Mouse (Mus musculus) midbrain, embryonic 13.5 days (tissue): ENCODE data around the gene Nkx2-2. TPM values are rescaled to one million over a fixed set of nuclear protein-coding genes. Genes with fewer than 3 reads are reported as not detected.

Source experiments
- ATAC-seq: fragments of 200-750 bp; cut with Nextera tagmentation; 2 replicates; pipeline ENCODE4 v1.8.0; 2017; ENCODE audit warnings: mild to moderate bottlenecking, moderate TSS enrichment, moderate library complexity
- H3K27ac ChIP-seq: fragments of 300-500 bp; sonication (generic); 2 replicates; pipeline ENCODE4 v1.5.1; 2015; ENCODE audit warnings: inconsistent platforms, mild to moderate bottlenecking, moderate library complexity
- H3K27me3 ChIP-seq: fragments of 300-500 bp; sonication (generic); 2 replicates; pipeline ENCODE4 v1.6.1; 2015; ENCODE audit warnings: mild to moderate bottlenecking, inconsistent platforms
- H3K36me3 ChIP-seq: fragments of 300-500 bp; sonication (generic); 2 replicates; pipeline ENCODE4 v1.6.1; 2015; ENCODE audit warnings: mild to moderate bottlenecking, inconsistent platforms
- H3K4me1 ChIP-seq: fragments of 300-500 bp; sonication (generic); replicated peaks from 2 replicates; pipeline ENCODE4 v1.6.1; 2015; ENCODE audit warnings: inconsistent platforms
- H3K4me2 ChIP-seq: fragments of 300-500 bp; sonication (generic); replicated peaks from 2 replicates; pipeline ENCODE4 v1.6.1; 2015; ENCODE audit warnings: moderate library complexity, mild to moderate bottlenecking, inconsistent platforms
- H3K4me3 ChIP-seq: fragments of 300-500 bp; sonication (generic); replicated peaks from 2 replicates; pipeline ENCODE4 v1.5.1; 2015; ENCODE audit warnings: mild to moderate bottlenecking, inconsistent platforms
- H3K9ac ChIP-seq: fragments of 300-500 bp; sonication (generic); replicated peaks from 2 replicates; pipeline ENCODE4 v1.6.1; 2015; ENCODE audit warnings: mild to moderate bottlenecking, inconsistent platforms
- H3K9me3 ChIP-seq: fragments of 300-500 bp; sonication (generic); 2 replicates; pipeline ENCODE4 v1.6.1; 2016; ENCODE audit warnings: mild to moderate bottlenecking, inconsistent platforms
- WGBS: fragments of 180-500 bp; shearing (Covaris S2); methylation state at CpG from one replicate; pipeline ENCODE4 v1.1.7; 2015; 5-methylcytosine and 5-hydroxymethylcytosine counted together
- polyA plus RNA-seq: library from polyadenylated mRNA; unstranded; fragments of >200 nt; fragmentation: Nextera tagmentation; extraction: Ambion mirVana; gene quantifications from 2 replicates; pipeline ENCODE4 v1.2.1, GENCODE M21; 2015

The Nkx2-2 gene
- polyA plus RNA-seq: 8.7 and 10.5 TPM in 2 replicates

DNA sequence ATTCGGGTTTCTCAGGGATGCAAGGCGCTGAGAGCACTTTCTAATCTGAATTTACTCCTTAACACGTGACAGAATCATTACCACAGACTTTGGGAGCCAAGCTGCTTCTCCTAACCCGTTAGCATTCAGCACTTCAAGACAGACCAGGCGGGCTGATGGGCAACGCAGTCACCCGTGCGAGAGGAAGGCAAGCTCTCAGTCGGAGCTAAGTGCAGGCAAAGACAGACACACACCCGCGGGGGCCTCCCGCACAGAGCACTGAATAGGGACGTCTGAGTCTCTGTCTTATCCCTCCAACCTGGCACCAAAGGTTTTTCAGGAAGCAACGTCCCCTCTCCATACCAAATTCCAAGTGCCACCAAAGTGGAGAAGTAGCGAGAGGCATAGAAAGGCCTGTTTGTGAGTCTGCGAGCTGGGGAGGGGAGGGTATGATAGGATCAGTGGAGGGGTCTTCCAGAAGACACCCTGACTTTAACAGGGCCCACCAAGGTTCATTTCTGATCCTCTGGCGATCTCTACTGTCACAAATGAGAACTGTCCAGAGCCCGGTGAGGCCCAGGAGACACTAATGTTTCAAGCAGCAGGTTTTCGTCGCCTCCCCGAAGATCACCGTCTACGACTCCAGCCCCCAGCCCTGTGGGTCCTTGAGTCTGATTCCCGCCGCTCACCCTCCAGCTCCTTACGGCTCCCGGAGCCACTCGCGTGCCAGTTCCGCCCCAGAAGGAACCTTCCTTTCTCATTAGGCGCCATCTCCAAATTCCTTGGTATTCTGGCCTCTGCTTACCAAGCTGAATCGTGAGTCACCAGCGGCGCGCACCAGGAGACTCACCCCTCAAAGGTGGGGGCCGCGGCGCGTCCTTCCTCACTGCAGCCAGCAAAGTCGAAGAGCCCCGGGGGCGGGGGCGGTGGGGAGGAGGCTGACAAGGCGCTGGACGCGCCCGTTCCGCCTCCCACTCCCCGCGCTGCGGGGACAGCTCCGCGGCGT, at the start of gene Nkx2-2:
Gene Nkx2-2, minus strand, starts transcription at position 973 of the 985 bp plus-strand sequence.
- ATAC-seq: peak; percentile 53
- no peaks in the 10 kb centered on the region for H3K36me3 ChIP-seq
- no peaks in the 10 kb centered on the region for H3K9me3 ChIP-seq
- H3K4me1 ChIP-seq: peaks cover 39% of the 10 kb centered on the region
- H3K9ac ChIP-seq: peak within 1 kb of the TSS; percentile 55
- peak within 1 kb of the TSS; percentile 41 for H3K4me3 ChIP-seq
- peaks cover 96% of the 10 kb centered on the region for H3K27me3 ChIP-seq
- under 1% methylated on average over 54 of the region's 54 CpGs for WGBS
- H3K4me2 ChIP-seq: peak within 1 kb of the TSS; percentile 58
- peak within 1 kb of the TSS; percentile 53 for H3K27ac ChIP-seq

DNA sequence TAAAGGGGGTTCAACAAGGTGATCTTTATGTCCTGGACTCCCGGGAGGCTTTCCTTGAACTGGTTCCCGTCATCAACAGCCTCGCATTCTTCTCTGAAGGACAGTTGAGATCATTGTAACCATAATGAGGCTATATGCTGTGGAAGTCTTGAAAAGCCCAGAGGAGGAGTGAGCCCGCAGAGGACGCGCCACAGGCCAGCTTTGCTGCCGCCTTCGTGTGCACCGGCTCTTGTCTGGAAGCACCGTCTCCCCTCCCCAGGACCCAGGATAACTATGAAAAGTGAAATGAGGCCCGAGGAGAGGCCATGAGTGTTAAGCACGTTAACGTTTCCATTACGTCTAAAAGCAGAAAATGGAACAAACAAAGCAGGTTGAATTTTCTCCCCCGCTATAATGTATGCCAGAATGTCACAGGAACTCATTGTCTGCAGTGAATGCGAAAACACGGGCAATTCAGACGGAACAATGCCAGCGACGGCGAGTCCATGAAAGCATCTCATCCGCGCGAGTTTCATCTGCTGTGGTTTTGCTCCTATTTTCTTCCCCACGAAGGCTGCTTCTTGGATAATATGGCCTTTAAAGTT, 41.8 kb upstream of the Nkx2-2 start:
- Histone ChIP-seq H3K4me1 (no peaks in the 10 kb centered on the region; the same call in 1 of the 2 replicates), H3K9ac (no peak overlapping the region), H3K4me2 (peak overlapping the region; percentile 36), H3K4me3 (no peak overlapping the region), H3K36me3 (no peaks in the 10 kb centered on the region), H3K27me3 (peaks cover 27% of the 10 kb centered on the region), H3K27ac (no peak overlapping the region), H3K9me3 (no peaks in the 10 kb centered on the region)
- 22% methylated on average over 25 of the region's 25 CpGs for WGBS
- ATAC-seq: peak; percentile 63; the same call in 1 of the 2 replicates

DNA sequence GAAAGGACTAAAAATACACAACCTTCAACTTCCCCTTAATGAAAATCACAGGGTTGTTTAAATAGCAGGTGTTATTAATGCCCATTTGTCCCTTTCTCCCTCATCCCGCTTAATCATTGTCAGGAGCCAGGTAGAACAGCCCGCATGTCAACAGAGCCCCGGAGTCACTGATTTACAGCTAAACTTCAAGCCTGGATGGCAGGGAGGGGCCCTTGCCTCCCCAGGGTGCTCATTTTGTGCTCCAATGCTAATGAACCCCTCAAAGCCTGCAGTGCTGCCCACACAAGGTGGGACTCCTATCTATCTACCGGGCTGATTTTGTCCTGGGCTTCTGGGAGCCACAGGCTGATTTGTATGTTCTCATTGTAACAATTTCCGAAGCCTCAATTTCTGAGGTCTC, 37.1 kb upstream of the Nkx2-2 start:
- H3K4me1 ChIP-seq: no peaks in the 10 kb centered on the region; the same call in 1 of the 2 replicates
- H3K9me3 ChIP-seq: no peaks in the 10 kb centered on the region
- WGBS: 90% methylated on average over 5 of the region's 5 CpGs

DNA sequence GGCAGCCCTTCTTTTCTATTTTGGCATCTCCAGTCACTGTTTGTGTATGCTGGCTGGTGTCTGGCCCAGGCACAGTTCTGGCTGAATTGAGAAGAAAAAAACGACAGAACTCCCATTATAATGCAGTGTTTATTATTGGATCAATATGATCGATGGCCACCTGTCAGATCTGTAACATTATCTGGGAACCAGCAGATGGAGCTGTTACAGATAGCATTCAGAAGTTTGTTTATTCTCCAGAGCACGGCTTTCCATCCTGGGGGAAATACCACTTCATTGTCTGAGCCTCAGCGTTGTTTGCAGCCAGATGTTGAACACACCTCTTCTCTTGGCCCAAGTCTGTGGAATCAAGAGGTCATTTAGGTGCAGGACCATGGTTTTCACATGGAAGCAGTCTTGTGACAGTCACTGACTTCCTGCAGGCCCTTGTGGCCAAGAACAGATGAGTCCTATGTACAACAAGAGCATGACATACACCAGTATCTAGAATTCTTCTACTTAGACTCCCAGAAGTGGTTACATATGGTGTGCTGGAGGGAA, 11.1 kb upstream of the Nkx2-2 start:
- Histone ChIP-seq H3K27me3 (peaks cover 48% of the 10 kb centered on the region), H3K4me1 (no peaks in the 10 kb centered on the region), H3K36me3 (no peaks in the 10 kb centered on the region), H3K9ac (no peak overlapping the region), H3K4me2 (no peak overlapping the region), H3K9me3 (no peaks in the 10 kb centered on the region), H3K4me3 (no peak overlapping the region), H3K27ac (no peak overlapping the region)
- 27% methylated on average over 4 of the region's 4 CpGs for WGBS
- no peak for ATAC-seq

More for the DNA sequence above, 37.1 kb upstream of the Nkx2-2 start:
- Histone ChIP-seq H3K27ac (no peak overlapping the region), H3K9ac (no peak overlapping the region), H3K36me3 (no peaks in the 10 kb centered on the region), H3K4me3 (no peak overlapping the region), H3K4me2 (no peak overlapping the region), H3K27me3 (no peaks in the 10 kb centered on the region; the same call in 1 of the 2 replicates)
- ATAC-seq: no peak

DNA sequence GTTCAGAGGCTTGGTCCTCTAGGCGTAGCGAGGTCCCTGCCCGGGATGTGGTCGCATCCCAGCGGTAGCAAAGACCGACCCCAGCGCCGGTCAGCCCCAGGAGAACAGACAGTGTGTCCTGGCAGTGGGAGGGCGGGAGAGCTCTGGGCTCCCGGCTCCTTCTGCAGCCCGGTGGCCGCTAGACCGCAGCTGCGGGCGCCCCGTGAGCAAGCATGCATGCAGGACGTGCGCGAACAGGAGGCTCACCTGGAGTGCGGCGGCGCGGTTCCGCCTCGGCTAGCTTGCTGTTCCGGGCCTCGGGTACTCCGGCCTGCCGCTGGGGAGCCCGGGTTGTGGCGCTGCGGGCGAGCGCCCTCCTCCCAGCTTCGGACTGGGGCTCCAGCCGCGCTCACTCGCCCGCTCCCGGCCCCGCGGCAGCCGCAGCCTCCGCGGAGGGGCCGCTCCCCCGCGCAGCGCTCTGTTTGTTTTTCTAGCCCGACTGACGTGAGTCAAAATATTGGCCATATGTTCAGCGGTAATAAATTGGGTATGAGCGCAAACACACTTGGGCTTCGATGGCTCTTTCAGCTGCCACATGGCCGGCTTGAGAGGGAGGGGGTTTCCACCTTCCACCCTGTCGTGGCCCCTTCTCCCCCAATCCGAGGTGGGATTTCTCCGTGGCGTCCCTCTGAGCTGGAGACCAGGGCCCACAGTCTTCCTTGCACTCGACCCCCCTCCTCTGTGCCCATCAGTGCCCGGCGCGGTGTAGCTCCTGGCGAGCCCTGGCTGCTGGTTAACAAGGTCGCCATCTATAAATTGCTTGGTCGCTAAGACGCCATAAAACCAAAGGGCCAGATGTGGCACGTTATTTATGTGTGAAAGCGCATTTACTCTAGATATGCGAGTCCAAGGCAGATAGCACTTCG, 920 bp upstream of the Nkx2-2 start:
- Histone ChIP-seq H3K4me1 (peaks cover 27% of the 10 kb centered on the region), H3K36me3 (no peaks in the 10 kb centered on the region), H3K27ac (no peak overlapping the region), H3K4me2 (peak overlapping the region; percentile 58), H3K9ac (peak overlapping the region; percentile 55), H3K4me3 (peak overlapping the region; percentile 41), H3K9me3 (no peaks in the 10 kb centered on the region), H3K27me3 (peaks cover 95% of the 10 kb centered on the region)
- WGBS: under 1% methylated on average over 71 of the region's 71 CpGs
- peak; percentile 43 for ATAC-seq

DNA sequence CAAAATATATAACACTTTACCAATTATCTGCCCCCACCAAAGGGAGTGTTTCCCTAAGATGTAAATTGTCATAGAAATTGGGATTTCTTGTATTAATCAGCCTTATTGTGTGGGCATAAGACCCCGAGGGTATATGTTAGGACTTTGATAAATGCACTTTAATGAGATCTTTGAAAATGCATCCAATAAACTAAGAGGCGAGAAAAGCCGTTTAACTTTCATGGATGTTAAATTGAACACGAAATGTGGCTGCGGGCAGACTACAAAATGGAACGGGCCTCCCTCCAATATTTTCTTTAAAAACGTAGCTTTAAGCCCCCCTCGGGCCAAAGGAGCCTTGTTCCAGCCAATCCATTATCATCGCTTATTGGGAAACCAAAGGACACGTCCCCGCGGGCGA, 1.3 kb downstream of the Nkx2-2 start:
- H3K9ac ChIP-seq: 0 out of 2 replicates have a peak overlapping the region, but pooled peaks have one; percentile 55
- peak overlapping the region; percentile 36; the same call in 1 of the 2 replicates for H3K27ac ChIP-seq
- H3K4me3 ChIP-seq: peak overlapping the region; percentile 41
- ATAC-seq: no peak
- H3K9me3 ChIP-seq: no peaks in the 10 kb centered on the region
- peaks cover 96% of the 10 kb centered on the region for H3K27me3 ChIP-seq
- 2% methylated on average over 13 of the region's 13 CpGs for WGBS
- H3K4me2 ChIP-seq: peak overlapping the region; percentile 58
- peaks cover 45% of the 10 kb centered on the region for H3K4me1 ChIP-seq
- no peaks in the 10 kb centered on the region for H3K36me3 ChIP-seq

DNA sequence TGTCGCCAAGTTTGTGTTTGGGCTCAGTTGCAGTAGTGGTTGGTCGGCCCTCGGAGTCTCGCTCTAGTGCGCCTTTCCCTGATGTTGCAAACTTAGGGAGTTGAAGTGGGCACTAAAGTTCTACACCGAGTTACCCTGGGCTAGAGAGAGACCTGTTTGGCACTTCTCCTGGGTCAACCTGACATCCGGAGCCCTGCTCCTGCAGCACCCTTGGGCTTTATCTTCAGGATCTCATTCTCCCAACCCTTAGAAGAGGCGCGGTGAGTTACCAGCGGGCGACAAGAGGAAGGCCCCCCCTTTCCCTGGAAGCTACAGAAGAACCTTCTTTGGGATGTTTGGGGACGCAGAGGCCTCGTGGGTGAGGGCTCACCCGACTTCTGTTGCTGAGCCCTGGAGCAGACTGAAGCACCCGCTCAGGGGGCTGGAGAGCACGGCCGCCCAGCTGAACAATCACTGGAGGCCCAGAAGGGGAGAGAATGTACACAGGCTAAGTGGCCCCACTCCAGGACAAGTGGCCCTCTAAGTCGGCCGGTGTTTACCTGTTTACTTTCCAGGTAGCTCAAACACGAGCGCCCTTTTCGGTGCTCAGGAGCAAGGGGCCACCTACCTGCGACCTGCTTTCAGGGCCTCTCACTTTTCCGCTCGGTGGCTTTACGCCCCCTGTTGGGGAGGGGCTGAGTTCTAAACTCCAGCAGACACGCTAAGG, 3.6 kb downstream of the Nkx2-2 start:
- 1% methylated on average over 27 of the region's 27 CpGs for WGBS
- H3K27ac ChIP-seq: peak overlapping the region; percentile 21; the same call in 1 of the 2 replicates
- peak overlapping the region; percentile 16 for H3K4me3 ChIP-seq

DNA sequence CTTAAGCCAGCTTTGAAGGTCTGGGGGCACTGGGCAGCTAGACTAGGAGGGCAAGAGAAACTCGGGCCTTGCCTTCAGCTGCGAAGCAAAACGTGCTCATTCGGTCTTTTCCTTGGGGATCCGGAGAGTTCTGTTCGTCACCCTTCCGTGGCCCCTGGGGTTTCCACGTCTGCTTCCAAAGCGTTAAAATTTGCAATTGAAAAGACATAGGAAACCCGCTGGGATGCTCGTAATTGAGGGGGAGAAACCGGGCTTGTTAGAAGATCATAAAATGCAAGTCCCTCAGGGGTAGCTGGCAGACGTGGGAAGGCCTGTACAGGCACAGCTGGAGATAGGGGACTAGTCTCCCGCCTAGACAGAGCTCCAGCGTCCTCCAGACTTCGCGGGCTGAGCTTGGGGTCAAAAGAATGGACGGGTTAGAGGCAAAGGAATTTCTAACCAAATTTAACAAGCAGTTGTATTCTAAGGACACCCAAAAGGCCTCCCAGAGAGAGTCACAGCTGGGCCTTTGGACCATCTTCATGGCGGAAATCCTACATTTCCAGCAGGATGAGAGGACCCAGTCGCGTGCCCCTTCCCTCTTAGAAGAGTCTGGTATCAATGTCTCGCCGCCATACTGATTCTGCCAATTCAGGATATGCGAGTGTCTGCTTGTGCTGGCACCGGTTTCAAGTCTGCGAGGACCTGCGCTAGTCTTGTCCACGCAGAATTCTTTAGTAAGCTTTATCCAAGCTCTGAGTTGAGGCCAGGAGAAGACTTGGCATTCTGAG, 4.3 kb downstream of the Nkx2-2 start:
- H3K9me3 ChIP-seq: no peaks in the 10 kb centered on the region
- H3K4me2 ChIP-seq: peak overlapping the region; percentile 36
- H3K36me3 ChIP-seq: no peaks in the 10 kb centered on the region
- under 1% methylated on average over 28 of the region's 28 CpGs for WGBS
- H3K4me3 ChIP-seq: peak overlapping the region; percentile 5; the same call in 1 of the 2 replicates
- peaks cover 48% of the 10 kb centered on the region for H3K4me1 ChIP-seq
- H3K27ac ChIP-seq: peak overlapping the region; percentile 65
- ATAC-seq: no peak
- peaks cover 96% of the 10 kb centered on the region for H3K27me3 ChIP-seq
- H3K9ac ChIP-seq: no peak overlapping the region; the same call in 1 of the 2 replicates

More for the DNA sequence above, 3.6 kb downstream of the Nkx2-2 start:
- H3K4me2 ChIP-seq: peak overlapping the region; percentile 36
- ATAC-seq: no peak
- H3K9me3 ChIP-seq: no peaks in the 10 kb centered on the region
- no peaks in the 10 kb centered on the region for H3K36me3 ChIP-seq
- H3K9ac ChIP-seq: 0 out of 2 replicates have a peak overlapping the region, but pooled peaks have one; percentile 23
- H3K27me3 ChIP-seq: peaks cover 99% of the 10 kb centered on the region
- peaks cover 56% of the 10 kb centered on the region for H3K4me1 ChIP-seq

DNA sequence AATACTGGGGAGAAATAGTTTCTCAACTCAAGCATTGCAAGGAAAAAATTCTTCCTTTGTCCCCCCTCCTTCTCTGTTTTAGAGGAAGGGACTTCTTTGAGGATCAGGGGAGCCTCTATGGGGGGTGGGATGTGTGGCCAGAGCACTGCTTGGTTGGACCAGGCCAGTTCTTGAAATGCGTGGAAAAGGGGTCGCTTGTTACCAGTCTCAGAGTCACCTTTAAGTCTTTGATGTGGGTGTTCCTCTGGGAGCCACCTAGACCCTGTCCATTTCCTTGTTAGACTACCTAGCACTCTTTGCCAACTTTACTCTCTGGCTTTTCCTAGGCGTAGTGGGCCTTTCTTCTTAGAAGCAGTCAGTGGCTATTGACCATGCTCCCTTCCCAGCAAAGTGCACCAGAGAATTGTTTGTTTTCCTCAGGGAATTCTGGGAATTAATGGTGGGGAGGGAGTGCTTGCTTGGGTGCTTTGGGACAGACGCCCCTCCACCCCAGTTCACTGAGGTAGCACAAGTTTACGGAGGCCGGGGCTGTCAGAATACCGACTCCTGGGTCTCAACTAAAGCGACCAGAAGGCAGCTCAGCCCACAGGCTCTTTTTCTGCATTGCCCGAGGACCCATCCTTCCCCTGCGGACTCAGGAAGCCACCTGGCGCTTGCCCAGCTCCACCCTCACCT, 5.0 kb downstream of the Nkx2-2 start:
- H3K27me3 ChIP-seq: peaks cover 96% of the 10 kb centered on the region
- no peaks in the 10 kb centered on the region for H3K9me3 ChIP-seq
- H3K4me2 ChIP-seq: peak overlapping the region; percentile 36
- no peaks in the 10 kb centered on the region for H3K36me3 ChIP-seq
- peaks cover 45% of the 10 kb centered on the region for H3K4me1 ChIP-seq
- peak overlapping the region; percentile 65 for H3K27ac ChIP-seq
- ATAC-seq: no peak
- no peak overlapping the region; the same call in 1 of the 2 replicates for H3K9ac ChIP-seq
- 2% methylated on average over 11 of the region's 11 CpGs for WGBS
- H3K4me3 ChIP-seq: peak overlapping the region; percentile 5; the same call in 1 of the 2 replicates
